Mouse (Mus musculus) intestine, embryonic 14.5 days (tissue): ENCODE data around the gene Gm21586. TPM values are rescaled to one million over a fixed set of nuclear protein-coding genes. Genes with fewer than 3 reads are reported as not detected.
"Not testable (repeated sequence)": the region's sequence is repeated elsewhere in the genome, so short reads cannot be mapped to it uniquely, and the experiment has no call there.

ENCODE experiments used
- ATAC-seq: fragments of 200-750 bp; cut with Nextera tagmentation; replicated peaks from 2 replicates; pipeline ENCODE4 v1.8.0; 2017; ENCODE audit warnings: low read depth, moderate number of reproducible peaks, moderate TSS enrichment, moderate library complexity; ENCODE audit not compliant: low FRiP score, low TSS enrichment
- DNase-seq: peaks from one replicate; pipeline ENCODE4 v3.0.0-alpha.2; 2018; ENCODE audit warnings: low spot score
- H3K27ac ChIP-seq: fragments of 300-500 bp; sonication (generic); 2 replicates; pipeline ENCODE4 v1.5.1; 2014; ENCODE audit warnings: low read depth, mild to moderate bottlenecking, control low read depth
- H3K27me3 ChIP-seq: fragments of 300-500 bp; sonication (generic); replicated peaks from 2 replicates; pipeline ENCODE4 v1.6.1; 2014; ENCODE audit warnings: low read length, control low read depth; ENCODE audit not compliant: control insufficient read depth, insufficient read depth
- H3K36me3 ChIP-seq: fragments of 300-500 bp; sonication (generic); 2 replicates; pipeline ENCODE4 v1.6.1; 2014; ENCODE audit warnings: low read length, control low read depth; ENCODE audit not compliant: control insufficient read depth, insufficient read depth
- H3K4me1 ChIP-seq: fragments of 300-500 bp; sonication (generic); replicated peaks from 2 replicates; pipeline ENCODE4 v1.6.1; 2014; ENCODE audit warnings: low read length, control low read depth, mixed read lengths; ENCODE audit not compliant: control insufficient read depth, insufficient read depth
- H3K4me2 ChIP-seq: fragments of 300-500 bp; sonication (generic); 2 replicates; pipeline ENCODE4 v1.6.1; 2014; ENCODE audit warnings: low read length
- H3K4me3 ChIP-seq: fragments of 300-500 bp; sonication (generic); 2 replicates; pipeline ENCODE4 v1.5.1; 2014; ENCODE audit warnings: low read depth, low read length, control low read depth, mixed read lengths
- H3K9ac ChIP-seq: fragments of 300-500 bp; sonication (generic); 2 replicates; pipeline ENCODE4 v1.6.1; 2014; ENCODE audit warnings: mild to moderate bottlenecking, low read length
- H3K9me3 ChIP-seq: fragments of 300-500 bp; sonication (generic); 2 replicates; pipeline ENCODE4 v1.6.1; 2016; ENCODE audit warnings: low read length, control low read depth; ENCODE audit not compliant: control insufficient read depth
- WGBS: fragments of 180-500 bp; shearing (Covaris S2); extraction: QIAGEN DNeasy Blood & Tissue Kit; methylation state at CpG from one replicate; pipeline ENCODE4 v1.1.7; 2014; 5-methylcytosine and 5-hydroxymethylcytosine counted together
- polyA plus RNA-seq: library from polyadenylated mRNA; unstranded; fragments of >200 nt; fragmentation: Nextera tagmentation; extraction: Ambion mirVana; gene quantifications from 2 replicates; pipeline ENCODE4 v1.2.1, GENCODE M21; 2014

Gene Gm21586
- polyA plus RNA-seq, result not detected in 2 replicates

DNA sequence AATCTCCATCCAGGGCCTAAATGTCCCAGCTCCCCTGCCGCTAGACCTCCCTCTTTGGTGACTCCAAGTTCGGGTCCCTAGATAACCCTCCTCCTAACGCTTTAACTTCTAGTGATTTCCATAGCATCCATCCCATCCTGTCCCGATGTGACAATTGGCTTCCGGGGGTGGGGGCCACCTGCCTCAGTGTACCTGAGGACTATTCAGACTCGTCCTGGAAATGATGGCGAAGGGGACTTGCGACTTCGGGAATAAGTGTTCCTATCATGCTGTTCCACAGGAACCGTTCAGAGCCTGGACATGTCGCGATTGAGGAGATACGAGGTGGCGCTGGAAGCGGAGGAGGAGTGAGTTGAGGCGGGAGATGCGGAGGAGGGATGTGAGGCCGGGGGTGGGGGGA lies at the start of gene Gm21586:
Gene Gm21586, plus strand, starts transcription at position 301 of the 400 bp plus-strand sequence.
- H3K4me1 ChIP-seq, H3K4me3 ChIP-seq, H3K4me2 ChIP-seq, H3K9me3 ChIP-seq, H3K36me3 ChIP-seq, ATAC-seq, H3K9ac ChIP-seq, H3K27me3 ChIP-seq, H3K27ac ChIP-seq, DNase-seq: not testable (repeated sequence)
- no CpG with 5 or more reads among the region's 18 CpGs for WGBS

- not testable (repeated sequence) for H3K9ac ChIP-seq, DNase-seq, ATAC-seq, H3K36me3 ChIP-seq, H3K4me1 ChIP-seq, H3K9me3 ChIP-seq, H3K4me2 ChIP-seq, H3K27me3 ChIP-seq, H3K27ac ChIP-seq, H3K4me3 ChIP-seq
- no CpG with 5 or more reads among the region's 5 CpGs for WGBS
These were observed 27.3 kb downstream of the Gm21586 start, which contains the start of gene Gm2163 for GRCm38 (mm10) chr4:42466452-42466851. Gm2163 (plus strand) TSS chr4:42466752.

Other genes starting within 250 kb of the Gm21586 start
- gene Gm10600, start 198.7 kb upstream of the Gm21586 start, polyA plus RNA-seq, result not detected in 2 replicates
- not detected in 2 replicates for gene Ccl21b, start 183.6 kb upstream of the Gm21586 start, polyA plus RNA-seq
- not detected in 2 replicates for gene Gm21953, start 145.1 kb upstream of the Gm21586 start, polyA plus RNA-seq
- gene Fam205a3, start 121.0 kb upstream of the Gm21586 start, polyA plus RNA-seq, result 0.05 TPM in 1 of 2 replicates, not detected in the other
- 0.15 and 0.16 TPM in 2 replicates for gene Gm2163, start 27.4 kb downstream of the Gm21586 start, polyA plus RNA-seq
- gene Fam205a2, start 88.8 kb downstream of the Gm21586 start, polyA plus RNA-seq, result 0.05 TPM in 1 of 2 replicates, not detected in the other
- gene Gm10591, start 172.8 kb downstream of the Gm21586 start, polyA plus RNA-seq, result not detected in 2 replicates
- 0.35 TPM in 1 of 2 replicates, not detected in the other for gene Gm2564, start 190.3 kb downstream of the Gm21586 start, polyA plus RNA-seq
- not detected in 2 replicates for gene Ccl27b, start 215.9 kb downstream of the Gm21586 start, polyA plus RNA-seq
- not detected in 2 replicates for gene Il11ra2, start 222.5 kb downstream of the Gm21586 start, polyA plus RNA-seq